Mouse (Mus musculus): ENCODE measurements around the gene Spata32.

- TF ChIP-seq CTCF (IDR thresholded peaks at IDR 0.05) (no peak), EP300 (IDR thresholded peaks at IDR 0.05) (no peak)
Measured at GRCm38 (mm10) chr11:103174411-103174832, 43.8 kb downstream of the Spata32 start.

All from lung, postnatal 0 days (tissue).